Mouse (Mus musculus) mesoderm, embryonic 11.5 days (tissue): Measurements from ENCODE around the gene Ramp3.
"Not testable (repeated sequence)": the region's sequence is repeated elsewhere in the genome, so short reads cannot be mapped to it uniquely, and the experiment has no call there.

Source experiments
- DNase-seq: peaks from one replicate; pipeline ENCODE4 v3.0.0-alpha.2; 2012; ENCODE audit warnings: low read depth, low spot score

The Ramp3 gene

GRCm38 (mm10) chr11:6658271-6658670 is at the start of gene Ramp3:
Gene Ramp3, plus strand, starts transcription at chr11:6658521.
- peak; percentile 70 for DNase-seq

GRCm38 (mm10) chr11:6615250-6616205 is 42.8 kb upstream of the Ramp3 start:
- no peak for DNase-seq

- DNase-seq = no peak
These were observed 34.6 kb upstream of the Ramp3 start for GRCm38 (mm10) chr11:6623704-6624103.

GRCm38 (mm10) chr11:6624619-6625382 is 33.5 kb upstream of the Ramp3 start:
- DNase-seq = no peak

- peak; percentile 97 for DNase-seq
These were observed 32.6 kb upstream of the Ramp3 start, which contains the start of gene Tbrg4 for GRCm38 (mm10) chr11:6625478-6626387. Gene Tbrg4, minus strand, starts transcription at chr11:6626067.

GRCm38 (mm10) chr11:6626388-6626772 is 31.9 kb upstream of the Ramp3 start:
- DNase-seq = no peak

- no peak for DNase-seq
These were observed 30.6 kb upstream of the Ramp3 start for GRCm38 (mm10) chr11:6627731-6628130.

- peak; percentile 54 for DNase-seq
These were observed 29.8 kb upstream of the Ramp3 start for GRCm38 (mm10) chr11:6628568-6628967.

- DNase-seq = peak; percentile 22
These were observed 28.7 kb upstream of the Ramp3 start for GRCm38 (mm10) chr11:6629655-6630054.

GRCm38 (mm10) chr11:6636150-6636549 is 22.2 kb upstream of the Ramp3 start:
- DNase-seq = no peak

GRCm38 (mm10) chr11:6638537-6638936 is 19.8 kb upstream of the Ramp3 start, which contains the start of gene Wap:
Gene Wap, minus strand, starts transcription at chr11:6638637.
- no peak for DNase-seq

- no peak for DNase-seq
These were observed 19.2 kb upstream of the Ramp3 start for GRCm38 (mm10) chr11:6639072-6639471.

- DNase-seq = no peak
These were observed 13.8 kb upstream of the Ramp3 start for GRCm38 (mm10) chr11:6644566-6644965.

GRCm38 (mm10) chr11:6647831-6648724 is 10.2 kb upstream of the Ramp3 start:
- DNase-seq = no peak

- no peak for DNase-seq
These were observed 7.8 kb upstream of the Ramp3 start for GRCm38 (mm10) chr11:6650519-6650918.

GRCm38 (mm10) chr11:6652978-6653377 is 5.3 kb upstream of the Ramp3 start:
- not testable (repeated sequence) for DNase-seq

GRCm38 (mm10) chr11:6654903-6655302 is 3.4 kb upstream of the Ramp3 start:
- peak; percentile 91 for DNase-seq

- peak; percentile 47 for DNase-seq
These were observed 2.9 kb downstream of the Ramp3 start for GRCm38 (mm10) chr11:6661206-6661605.

GRCm38 (mm10) chr11:6666634-6667033 is 8.3 kb downstream of the Ramp3 start:
- DNase-seq = no peak

GRCm38 (mm10) chr11:6669041-6669440 is 10.7 kb downstream of the Ramp3 start:
- DNase-seq = no peak
